7 mouse cellular contexts compared by ENCODE assay signal in genomic region chr7:118242309-118242708, GRCm38 (mm10). TPM values are rescaled to one million over a fixed set of nuclear protein-coding genes. Genes with fewer than 3 reads are reported as not detected.
A peak's percentile ranks its signal among the peaks of the same experiment; 100 is the strongest.
DNase-seq lines count a peak whose midpoint lies in the region; ATAC-seq lines count a peak whose summit lies in the region.

No protein-coding gene starts in this region.

- H3K27me3 ChIP-seq in lung, embryonic 16.5 days (ENCODE audit: control insufficient read depth, insufficient read depth, low read depth, low read length) = no peaks in the 10 kb centered on the region
- H3K27me3 ChIP-seq in forebrain, embryonic 10.5 days (ENCODE audit: poor library complexity, severe bottlenecking) = no peaks in the 10 kb centered on the region
- H3K27me3 ChIP-seq in limb, embryonic 12.5 days = no peaks in the 10 kb centered on the region
- no peaks in the 10 kb centered on the region for H3K27me3 ChIP-seq in stomach, embryonic 14.5 days (ENCODE audit: control insufficient read depth, insufficient read depth, low read length)

- H3K4me2 ChIP-seq in lung, embryonic 16.5 days (ENCODE audit: low read depth, low read length) = peak overlapping the region; percentile 74
- H3K4me2 ChIP-seq in limb, embryonic 12.5 days = peak overlapping the region; percentile 72
- H3K4me2 ChIP-seq in stomach, embryonic 14.5 days (replicated peaks; ENCODE audit: low read depth, low read length) = peak overlapping the region; percentile 61

- H3K9ac ChIP-seq in lung, embryonic 16.5 days (ENCODE audit: low read length) = peak overlapping the region; percentile 98
- peak overlapping the region; percentile 95 for H3K9ac ChIP-seq in limb, embryonic 12.5 days (replicated peaks)
- peak overlapping the region; percentile 95 for H3K9ac ChIP-seq in stomach, embryonic 14.5 days (replicated peaks; ENCODE audit: low read depth, low read length)

- peak overlapping the region; percentile 73 for H3K4me3 ChIP-seq in lung, embryonic 16.5 days (ENCODE audit: low read length)
- peak overlapping the region; percentile 94 for H3K4me3 ChIP-seq in forebrain, embryonic 10.5 days
- H3K4me3 ChIP-seq in limb, embryonic 12.5 days (replicated peaks) = peak overlapping the region; percentile 97
- peak overlapping the region; percentile 91 for H3K4me3 ChIP-seq in stomach, embryonic 14.5 days (ENCODE audit: low read depth, low read length)

- ATAC-seq in lung, embryonic 16.5 days (ENCODE audit: low read depth) = no peak
- ATAC-seq in limb, embryonic 12.5 days (ENCODE audit: insufficient number of reproducible peaks, insufficient read depth, low FRiP score, low TSS enrichment, low read depth) = no peak
- ATAC-seq in stomach, embryonic 14.5 days (ENCODE audit: insufficient number of reproducible peaks, insufficient read depth, low FRiP score, low read depth) = no peak

- H3K4me1 ChIP-seq in lung, embryonic 16.5 days (replicated peaks; ENCODE audit: control insufficient read depth, insufficient read depth, low read length) = peaks cover 8% of the 10 kb centered on the region
- H3K4me1 ChIP-seq in forebrain, embryonic 10.5 days = peaks cover 20% of the 10 kb centered on the region
- H3K4me1 ChIP-seq in limb, embryonic 12.5 days (replicated peaks) = peaks cover 12% of the 10 kb centered on the region
- H3K4me1 ChIP-seq in stomach, embryonic 14.5 days (ENCODE audit: control insufficient read depth, insufficient read depth, low read length) = no peaks in the 10 kb centered on the region

- H3K27ac ChIP-seq in lung, embryonic 16.5 days (ENCODE audit: low read length) = peak overlapping the region; percentile 97
- H3K27ac ChIP-seq in forebrain, embryonic 10.5 days = peak overlapping the region; percentile 97
- H3K27ac ChIP-seq in limb, embryonic 12.5 days = no peak overlapping the region
- H3K27ac ChIP-seq in stomach, embryonic 14.5 days (ENCODE audit: low read length) = peak overlapping the region; percentile 96; the same call in 1 of the 2 replicates

- H3K9me3 ChIP-seq in lung, embryonic 16.5 days (ENCODE audit: control insufficient read depth, low read length) = no peaks in the 10 kb centered on the region
- no peaks in the 10 kb centered on the region for H3K9me3 ChIP-seq in forebrain, embryonic 10.5 days
- no peaks in the 10 kb centered on the region for H3K9me3 ChIP-seq in limb, embryonic 12.5 days
- no peaks in the 10 kb centered on the region for H3K9me3 ChIP-seq in stomach, embryonic 14.5 days (ENCODE audit: control insufficient read depth, low read depth, low read length)

- no peaks in the 10 kb centered on the region for H3K36me3 ChIP-seq in lung, embryonic 16.5 days (ENCODE audit: control insufficient read depth, insufficient read depth, low read length)
- peaks cover 8% of the 10 kb centered on the region; the same call in 1 of the 2 replicates for H3K36me3 ChIP-seq in forebrain, embryonic 10.5 days (replicated peaks)
- H3K36me3 ChIP-seq in limb, embryonic 12.5 days = no peaks in the 10 kb centered on the region
- no peaks in the 10 kb centered on the region for H3K36me3 ChIP-seq in stomach, embryonic 14.5 days (ENCODE audit: control insufficient read depth, insufficient read depth, low read length)

- WGBS in lung, embryonic 16.5 days = 7% methylated on average over 6 of the region's 6 CpGs
- 37% methylated on average over 6 of the region's 6 CpGs for whole genome bisulfite sequencing in forebrain, embryonic 10.5 days
- 24% methylated on average over 6 of the region's 6 CpGs for WGBS in limb, embryonic 12.5 days
- 16% methylated on average over 6 of the region's 6 CpGs for WGBS in stomach, embryonic 14.5 days

- DNase-seq in lung, adult 18-20 months = no peak
- no peak for DNase-seq in forebrain, embryonic 10.5 days (ENCODE audit: extremely low spot score, low spot score)
- no peak for DNase-seq in ovary, postnatal 10 days (ENCODE audit: low spot score)
- DNase-seq in adrenal gland, postnatal 14 days = no peak

RNA-seq across cellular contexts. Expression of gene Smg1, which starts 1.2 kb away (rescaled TPM):
- polyA plus RNA-seq in lung, embryonic 16.5 days (2015; fragmentation: Nextera tagmentation; extraction: Ambion mirVana) = 13.4 and 14.1 TPM in 2 replicates
- polyA plus RNA-seq in forebrain, embryonic 10.5 days (2016; fragmentation: Nextera tagmentation; extraction: Ambion mirVana) = 15.9 and 17.5 TPM in 2 replicates
- polyA plus RNA-seq in limb, embryonic 12.5 days (2016; fragmentation: Nextera tagmentation; extraction: Ambion mirVana) = 25.2 and 27.7 TPM in 2 replicates
- polyA plus RNA-seq in stomach, embryonic 14.5 days (2014; fragmentation: Nextera tagmentation; extraction: Ambion mirVana) = 36.5 and 41.6 TPM in 2 replicates
- total RNA-seq in adrenal gland, postnatal 14 days (2021) = 43.5 and 52.2 TPM in 2 replicates
